Mouse (Mus musculus) neural tube, embryonic 15.5 days (tissue): Measurements from ENCODE around the gene Pnpo. TPM values are rescaled to one million over a fixed set of nuclear protein-coding genes. Genes with fewer than 3 reads are reported as not detected.

Experiments
- ATAC-seq: fragments of 200-750 bp; cut with Nextera tagmentation; 2 replicates; pipeline ENCODE4 v1.8.0; 2017; ENCODE audit warnings: mild to moderate bottlenecking, moderate TSS enrichment, moderate library complexity; ENCODE audit not compliant: low FRiP score
- H3K27ac ChIP-seq: fragments of 300-500 bp; sonication (generic); replicated peaks from 2 replicates; pipeline ENCODE4 v1.5.1; 2015; ENCODE audit warnings: mild to moderate bottlenecking, inconsistent platforms
- H3K27me3 ChIP-seq: fragments of 300-500 bp; sonication (generic); replicated peaks from 2 replicates; pipeline ENCODE4 v1.6.1; 2015; ENCODE audit warnings: inconsistent platforms
- H3K36me3 ChIP-seq: fragments of 300-500 bp; sonication (generic); 2 replicates; pipeline ENCODE4 v1.6.1; 2015; ENCODE audit warnings: inconsistent platforms
- H3K4me1 ChIP-seq: fragments of 300-500 bp; sonication (generic); 2 replicates; pipeline ENCODE4 v1.6.1; 2015; ENCODE audit warnings: inconsistent platforms
- H3K4me2 ChIP-seq: fragments of 300-500 bp; sonication (generic); 2 replicates; pipeline ENCODE4 v1.6.1; 2015; ENCODE audit warnings: inconsistent platforms, mild to moderate bottlenecking, moderate library complexity
- H3K4me3 ChIP-seq: fragments of 300-500 bp; sonication (generic); replicated peaks from 2 replicates; pipeline ENCODE4 v1.5.1; 2015; ENCODE audit warnings: mild to moderate bottlenecking, inconsistent platforms
- H3K9ac ChIP-seq: fragments of 300-500 bp; sonication (generic); replicated peaks from 2 replicates; pipeline ENCODE4 v1.6.1; 2015; ENCODE audit warnings: mild to moderate bottlenecking, inconsistent platforms
- H3K9me3 ChIP-seq: fragments of 300-500 bp; sonication (generic); replicated peaks from 2 replicates; pipeline ENCODE4 v1.6.1; 2016; ENCODE audit warnings: inconsistent platforms
- WGBS: fragments of 180-500 bp; shearing (Covaris S2); methylation state at CpG from one replicate; pipeline ENCODE4 v1.1.7; 2015; ENCODE audit warnings: mixed read lengths; 5-methylcytosine and 5-hydroxymethylcytosine counted together
- polyA plus RNA-seq: library from polyadenylated mRNA; unstranded; fragments of >200 nt; fragmentation: Nextera tagmentation; extraction: Ambion mirVana; gene quantifications from 2 replicates; pipeline ENCODE4 v1.2.1, GENCODE M21; 2015

Gene Pnpo
- polyA plus RNA-seq, 1 experiment from 2014 or later: 30.8 TPM

DNA sequence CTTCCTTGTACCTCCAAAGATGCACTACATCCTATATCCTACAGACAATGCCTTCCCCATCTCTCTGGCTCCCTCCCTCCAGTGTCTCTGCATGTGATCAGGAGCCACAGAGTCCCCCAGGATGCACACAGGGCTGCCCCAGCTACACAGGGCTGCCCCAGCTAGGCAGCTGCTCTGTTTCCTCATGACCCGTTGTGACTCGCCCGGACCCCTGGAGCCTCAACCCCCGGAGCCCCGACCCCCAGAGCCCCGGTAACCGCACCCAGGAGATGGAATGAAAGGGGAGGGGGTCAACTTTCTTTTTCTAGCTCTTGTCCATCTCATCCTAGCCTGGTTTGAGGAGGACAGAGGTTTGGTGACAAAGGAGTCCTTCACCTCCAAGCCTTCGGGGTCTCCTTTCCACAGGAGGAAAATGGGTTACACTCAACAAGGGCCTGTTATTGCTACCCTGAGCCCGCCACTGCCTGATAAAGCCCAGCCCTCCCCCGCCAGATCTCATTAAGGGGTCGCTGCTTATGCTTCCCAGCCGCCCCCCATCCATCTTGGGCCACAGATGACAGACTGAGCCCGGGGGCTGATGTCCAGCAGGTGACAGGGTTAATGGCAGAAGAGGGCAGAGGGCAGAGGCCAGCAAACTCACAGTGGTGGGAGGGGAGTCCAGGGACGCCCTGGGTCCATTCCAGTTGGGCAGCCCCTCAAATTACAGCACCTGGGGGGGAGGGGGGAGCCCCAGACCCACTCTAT is 51.8 kb downstream of the Pnpo start:
- Histone ChIP-seq H3K36me3 (no peaks in the 10 kb centered on the region), H3K27ac (no peak overlapping the region), H3K4me2 (no peak overlapping the region), H3K9ac (no peak overlapping the region), H3K4me1 (peaks cover 25% of the 10 kb centered on the region), H3K9me3 (no peaks in the 10 kb centered on the region), H3K4me3 (no peak overlapping the region), H3K27me3 (no peaks in the 10 kb centered on the region)
- ATAC-seq: no peak
- 31% methylated on average over 14 of the region's 14 CpGs for WGBS

Other genes starting within 250 kb of the Pnpo start
- gene Snx11, start 166.4 kb downstream of the Pnpo start, polyA plus RNA-seq: 70.4 and 81.7 TPM in 2 replicates
- gene Cbx1, start 154.9 kb downstream of the Pnpo start, polyA plus RNA-seq: 60.9 and 69.5 TPM in 2 replicates
- 71.8 and 78.2 TPM in 2 replicates for gene Nfe2l1, start 114.0 kb downstream of the Pnpo start, polyA plus RNA-seq
- gene Copz2, start 94.1 kb downstream of the Pnpo start, polyA plus RNA-seq: 29.2 and 42.0 TPM in 2 replicates
- gene Cdk5rap3, start 27.5 kb downstream of the Pnpo start, polyA plus RNA-seq: 82.4 and 85.7 TPM in 2 replicates
- gene Prr15l, start 15.9 kb downstream of the Pnpo start, polyA plus RNA-seq: 0.47 and 5.2 TPM in 2 replicates
- 13.0 and 15.8 TPM in 2 replicates for gene Sp2, start 39.0 kb upstream of the Pnpo start, polyA plus RNA-seq
- gene Sp6, start 69.4 kb upstream of the Pnpo start, polyA plus RNA-seq: 0.23 and 0.52 TPM in 2 replicates
- 12.6 and 18.5 TPM in 2 replicates for gene Scrn2, start 86.0 kb upstream of the Pnpo start, polyA plus RNA-seq
- 1.9 and 2.3 TPM in 2 replicates for gene Lrrc46, start 97.4 kb upstream of the Pnpo start, polyA plus RNA-seq
- gene Mrpl10, start 97.6 kb upstream of the Pnpo start, polyA plus RNA-seq: 63.7 and 67.4 TPM in 2 replicates
- gene Osbpl7, start 106.6 kb upstream of the Pnpo start, polyA plus RNA-seq: 10.4 and 12.7 TPM in 2 replicates
- gene Tbx21, start 171.3 kb upstream of the Pnpo start, polyA plus RNA-seq: 0.23 and 0.43 TPM in 2 replicates
- gene Tbkbp1, start 207.5 kb upstream of the Pnpo start, polyA plus RNA-seq: 8.8 and 9.5 TPM in 2 replicates
- 26.7 and 32.2 TPM in 2 replicates for gene Kpnb1, start 243.9 kb upstream of the Pnpo start, polyA plus RNA-seq